Mouse (Mus musculus): ENCODE measurements at regions not wholly inside any gene's neighbourhood (a gene's known extent, or its start where the extent isn't known, plus 50 kb on each side); places are given as distances from the start of the nearest gene placed in this dataset.

- Histone ChIP-seq H3K4me3 (replicated peaks; ENCODE audit: low read depth, low read length) (no peak overlapping the region), H3K4me1 (replicated peaks; ENCODE audit: insufficient read depth, low read length) (no peaks in the 10 kb centered on the region), H3K9me3 (replicated peaks; ENCODE audit: low read length) (no peaks in the 10 kb centered on the region), H3K4me2 (ENCODE audit: low read length) (no peak overlapping the region), H3K27ac (no peak overlapping the region), H3K9ac (ENCODE audit: low read depth, low read length) (no peak overlapping the region), H3K27me3 (ENCODE audit: insufficient read depth, low read length) (no peaks in the 10 kb centered on the region), H3K36me3 (ENCODE audit: insufficient read depth, low read length) (no peaks in the 10 kb centered on the region)
- WGBS = 54% methylated on average over 3 of the region's 3 CpGs
- no peak for ATAC-seq (replicated peaks; ENCODE audit: low FRiP score, low read depth)
- TF ChIP-seq CTCF (IDR thresholded peaks at IDR 0.05; ENCODE audit: low read depth) = no peak
- no peak for DNase-seq (ENCODE audit: low spot score)
Observed at GRCm38 (mm10) chr11:48098063-48098462, 109.3 kb upstream of the Sgcd start.

DNA sequence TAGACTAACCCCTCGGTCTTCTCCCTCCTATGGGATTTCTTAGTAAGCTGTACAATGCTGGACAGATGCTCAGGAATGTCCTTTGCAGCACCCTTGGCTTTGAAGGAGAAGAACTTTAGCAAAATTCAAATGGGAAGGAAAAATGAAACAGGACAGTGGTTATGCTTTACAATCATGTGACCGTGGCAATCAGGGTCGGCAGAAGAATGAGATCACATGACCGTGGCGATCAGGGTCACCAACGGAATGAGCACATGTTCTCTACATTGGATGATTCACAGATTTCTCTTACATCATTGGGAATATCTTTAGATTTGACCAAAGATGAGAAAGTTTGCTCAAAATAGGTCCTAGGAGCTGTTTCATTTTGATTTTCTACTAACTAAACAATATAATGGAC lies 108.7 kb upstream of the Sgcd start:
- Histone ChIP-seq H3K27me3 (ENCODE audit: insufficient read depth, low read length) (no peaks in the 10 kb centered on the region), H3K4me1 (replicated peaks; ENCODE audit: insufficient read depth, low read length) (no peaks in the 10 kb centered on the region), H3K4me2 (ENCODE audit: low read length) (no peak overlapping the region), H3K9me3 (replicated peaks; ENCODE audit: low read length) (no peaks in the 10 kb centered on the region), H3K27ac (no peak overlapping the region), H3K4me3 (replicated peaks; ENCODE audit: low read depth, low read length) (no peak overlapping the region), H3K9ac (ENCODE audit: low read depth, low read length) (no peak overlapping the region), H3K36me3 (ENCODE audit: insufficient read depth, low read length) (no peaks in the 10 kb centered on the region)
- TF ChIP-seq CTCF (IDR thresholded peaks at IDR 0.05; ENCODE audit: low read depth) = no peak
- 90% methylated on average over 6 of the region's 6 CpGs for WGBS
- ATAC-seq (replicated peaks; ENCODE audit: low FRiP score, low read depth) = no peak
- no peak for DNase-seq (ENCODE audit: low spot score)

DNA sequence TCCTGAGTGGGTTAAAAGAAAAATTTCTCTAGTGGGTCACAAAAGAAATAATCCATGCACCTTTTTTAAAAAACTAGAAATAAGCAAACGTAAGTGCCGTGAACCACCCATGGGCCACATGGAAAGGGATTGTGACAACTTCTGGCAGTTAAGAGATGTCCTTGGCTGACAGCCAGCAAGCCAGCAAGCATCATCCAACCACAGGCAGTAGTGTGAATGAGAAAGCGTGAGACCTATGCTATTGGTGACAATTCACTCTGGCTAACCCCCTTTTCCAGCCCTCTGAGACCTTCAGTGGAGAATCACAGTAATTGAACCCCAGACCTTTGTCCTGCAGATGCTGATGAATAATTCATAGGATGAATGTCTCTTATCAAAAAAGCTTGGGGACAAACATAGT lies 78.3 kb upstream of the Sgcd start:
- no peaks in the 10 kb centered on the region for H3K36me3 ChIP-seq (ENCODE audit: insufficient read depth, low read length)
- H3K9me3 ChIP-seq (replicated peaks; ENCODE audit: low read length) = no peaks in the 10 kb centered on the region
- no peak for ATAC-seq (replicated peaks; ENCODE audit: low FRiP score, low read depth)

DNA sequence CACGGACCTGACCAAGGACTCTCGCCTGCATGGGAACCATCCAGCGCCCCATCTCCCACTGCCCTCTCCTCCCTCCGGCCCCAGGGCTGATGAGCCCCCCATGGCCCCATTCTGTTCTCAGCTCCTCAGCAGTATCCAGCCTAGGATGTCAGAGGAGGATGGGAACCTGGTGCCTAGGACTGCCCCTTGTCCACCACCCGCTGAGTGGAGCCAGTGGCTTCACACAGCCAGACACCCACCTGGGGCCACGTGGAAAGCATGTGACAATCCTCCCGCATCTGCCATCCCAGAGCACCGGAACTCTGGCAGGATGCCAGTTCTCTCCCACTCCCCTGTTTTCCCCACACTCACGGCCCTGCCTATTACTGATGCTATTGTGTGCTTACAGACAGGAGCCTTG lies 75.0 kb upstream of the Sgcd start:
- Histone ChIP-seq H3K9ac (ENCODE audit: low read depth, low read length) (no peak overlapping the region), H3K4me1 (replicated peaks; ENCODE audit: insufficient read depth, low read length) (no peaks in the 10 kb centered on the region), H3K27ac (no peak overlapping the region), H3K4me2 (ENCODE audit: low read length) (no peak overlapping the region), H3K27me3 (ENCODE audit: insufficient read depth, low read length) (no peaks in the 10 kb centered on the region), H3K4me3 (replicated peaks; ENCODE audit: low read depth, low read length) (no peak overlapping the region), H3K9me3 (replicated peaks; ENCODE audit: low read length) (no peaks in the 10 kb centered on the region), H3K36me3 (ENCODE audit: insufficient read depth, low read length) (no peaks in the 10 kb centered on the region)
- ATAC-seq (replicated peaks; ENCODE audit: low FRiP score, low read depth) = no peak
- TF ChIP-seq CTCF (IDR thresholded peaks at IDR 0.05; ENCODE audit: low read depth) = no peak
- DNase-seq (ENCODE audit: low spot score) = no peak
- 70% methylated on average over 9 of the region's 9 CpGs for WGBS

More for the DNA sequence above, 78.3 kb upstream of the Sgcd start:
- WGBS = 58% methylated on average over 3 of the region's 3 CpGs
- H3K4me3 ChIP-seq (replicated peaks; ENCODE audit: low read depth, low read length) = no peak overlapping the region
- H3K27me3 ChIP-seq (ENCODE audit: insufficient read depth, low read length) = no peaks in the 10 kb centered on the region
- DNase-seq (ENCODE audit: low spot score) = peak; percentile 3
- H3K27ac ChIP-seq = no peak overlapping the region
- no peak for TF ChIP-seq CTCF (IDR thresholded peaks at IDR 0.05; ENCODE audit: low read depth)
- no peak overlapping the region for H3K4me2 ChIP-seq (ENCODE audit: low read length)
- no peak overlapping the region for H3K9ac ChIP-seq (ENCODE audit: low read depth, low read length)
- no peaks in the 10 kb centered on the region for H3K4me1 ChIP-seq (replicated peaks; ENCODE audit: insufficient read depth, low read length)

DNA sequence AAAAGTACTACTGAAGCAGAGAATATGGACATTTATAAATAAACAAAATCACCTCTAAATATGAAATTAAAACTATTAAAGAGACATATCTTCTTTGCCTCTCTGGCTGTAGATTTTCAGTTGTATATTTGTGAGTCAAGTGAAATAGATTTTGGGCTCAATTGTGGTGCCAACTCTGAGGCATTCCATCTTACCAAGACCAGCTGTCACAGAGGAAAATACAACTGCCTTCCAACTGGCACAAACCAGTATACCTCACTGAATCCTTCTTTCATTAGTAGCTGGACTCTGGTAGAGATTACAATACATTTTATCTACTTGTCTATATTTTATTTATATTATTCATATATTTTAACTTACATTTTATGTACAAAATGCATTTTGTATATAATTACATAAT lies 72.7 kb upstream of the Sgcd start:
- Histone ChIP-seq H3K4me3 (replicated peaks; ENCODE audit: low read depth, low read length) (no peak overlapping the region), H3K9me3 (replicated peaks; ENCODE audit: low read length) (no peaks in the 10 kb centered on the region), H3K36me3 (ENCODE audit: insufficient read depth, low read length) (no peaks in the 10 kb centered on the region), H3K27me3 (ENCODE audit: insufficient read depth, low read length) (no peaks in the 10 kb centered on the region), H3K4me2 (ENCODE audit: low read length) (no peak overlapping the region), H3K9ac (ENCODE audit: low read depth, low read length) (no peak overlapping the region), H3K4me1 (replicated peaks; ENCODE audit: insufficient read depth, low read length) (no peaks in the 10 kb centered on the region), H3K27ac (no peak overlapping the region)
- DNase-seq (ENCODE audit: low spot score) (no peak), ATAC-seq (replicated peaks; ENCODE audit: low FRiP score, low read depth) (no peak)
- TF ChIP-seq CTCF (IDR thresholded peaks at IDR 0.05; ENCODE audit: low read depth) = no peak

DNA sequence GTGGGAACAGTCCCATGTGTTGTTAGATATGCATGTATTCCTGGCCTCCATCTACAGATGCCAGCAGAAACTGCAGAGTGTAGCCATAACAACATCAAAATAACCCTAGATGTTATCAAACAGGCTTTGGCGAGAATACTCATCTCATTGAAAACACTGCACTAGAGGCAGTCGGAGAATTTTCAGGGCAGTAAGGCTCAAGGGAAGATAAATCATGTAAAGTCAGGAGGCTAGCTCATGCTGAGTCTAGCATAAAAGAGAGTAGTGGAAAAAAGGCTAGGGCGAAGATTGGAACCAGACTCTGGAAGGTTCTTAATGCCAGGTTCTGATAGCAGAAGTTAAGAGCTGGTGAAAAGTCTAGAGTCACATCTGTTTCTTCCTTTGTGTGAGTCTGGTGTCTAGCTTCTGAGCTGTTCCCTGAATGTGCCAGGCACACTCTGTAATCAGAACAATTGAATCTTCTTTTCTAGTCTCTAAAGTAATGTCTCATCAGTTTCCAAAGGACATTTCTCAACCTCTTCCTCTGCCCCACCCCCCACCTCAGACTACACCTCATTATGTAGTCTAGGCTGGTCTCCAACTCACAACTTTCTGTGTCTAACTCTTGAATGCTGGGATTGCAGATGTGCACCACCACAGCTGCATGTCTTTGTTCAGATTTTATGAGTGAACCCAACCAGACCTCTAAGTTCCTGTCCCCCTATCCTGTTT lies 62.5 kb upstream of the Sgcd start:
- 64% methylated on average over 3 of the region's 3 CpGs for WGBS
- no peak for TF ChIP-seq CTCF (IDR thresholded peaks at IDR 0.05; ENCODE audit: low read depth)
- ATAC-seq (replicated peaks; ENCODE audit: low FRiP score, low read depth) (no peak), DNase-seq (ENCODE audit: low spot score) (no peak)
- Histone ChIP-seq H3K4me3 (replicated peaks; ENCODE audit: low read depth, low read length) (no peak overlapping the region), H3K36me3 (ENCODE audit: insufficient read depth, low read length) (no peaks in the 10 kb centered on the region), H3K9me3 (replicated peaks; ENCODE audit: low read length) (no peaks in the 10 kb centered on the region), H3K27ac (no peak overlapping the region), H3K4me2 (ENCODE audit: low read length) (no peak overlapping the region), H3K4me1 (replicated peaks; ENCODE audit: insufficient read depth, low read length) (no peaks in the 10 kb centered on the region), H3K9ac (ENCODE audit: low read depth, low read length) (no peak overlapping the region), H3K27me3 (ENCODE audit: insufficient read depth, low read length) (no peaks in the 10 kb centered on the region)

DNA sequence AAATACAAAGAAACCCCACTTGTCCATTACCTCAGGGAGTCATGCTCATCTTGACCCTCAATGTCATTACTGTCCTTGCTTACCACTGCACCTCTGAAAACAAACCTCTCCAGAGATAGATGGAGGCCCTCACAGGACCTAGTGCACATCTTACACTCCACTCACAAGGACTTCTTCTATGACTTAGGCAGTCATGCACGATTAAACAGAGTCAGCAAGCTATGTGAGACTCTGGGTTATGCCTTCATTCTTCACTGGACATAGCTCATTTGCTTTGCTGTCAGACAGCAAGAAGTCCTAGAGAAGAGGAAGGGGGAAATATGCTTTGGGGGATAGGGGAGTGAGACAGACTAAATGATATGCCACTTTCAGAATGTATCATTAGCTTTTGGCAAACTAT lies 59.5 kb upstream of the Sgcd start:
- Histone ChIP-seq H3K27me3 (ENCODE audit: insufficient read depth, low read length) (no peaks in the 10 kb centered on the region), H3K9me3 (replicated peaks; ENCODE audit: low read length) (no peaks in the 10 kb centered on the region), H3K4me2 (ENCODE audit: low read length) (no peak overlapping the region), H3K27ac (no peak overlapping the region), H3K9ac (ENCODE audit: low read depth, low read length) (no peak overlapping the region), H3K4me1 (replicated peaks; ENCODE audit: insufficient read depth, low read length) (no peaks in the 10 kb centered on the region), H3K36me3 (ENCODE audit: insufficient read depth, low read length) (no peaks in the 10 kb centered on the region), H3K4me3 (replicated peaks; ENCODE audit: low read depth, low read length) (no peak overlapping the region)
- no peak for ATAC-seq (replicated peaks; ENCODE audit: low FRiP score, low read depth)
- no peak for TF ChIP-seq CTCF (IDR thresholded peaks at IDR 0.05; ENCODE audit: low read depth)
- 48% methylated on average over 1 of the region's 1 CpGs for WGBS
- DNase-seq (ENCODE audit: low spot score) = no peak
